ENCODE assay signal across 25 mouse cellular contexts in the genomic region with DNA sequence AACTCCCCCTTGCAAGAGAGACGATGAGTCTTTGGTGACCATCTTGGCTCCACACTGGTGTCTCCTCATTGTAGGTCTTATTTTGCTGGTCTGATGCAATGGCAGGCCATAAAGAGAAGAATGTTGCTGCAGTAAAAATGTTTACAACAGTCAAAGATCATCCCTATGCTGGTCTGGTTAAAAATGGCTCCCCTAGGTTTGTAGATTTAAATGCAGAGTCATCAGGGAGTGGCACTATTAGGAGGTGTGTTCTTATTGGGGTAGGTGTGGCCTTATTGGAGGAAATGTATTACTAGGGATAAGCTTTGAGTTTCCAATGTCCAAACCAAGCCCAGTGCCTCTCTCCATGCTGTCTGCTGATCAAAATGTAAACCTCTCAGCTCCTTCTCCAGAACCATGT. TPM values are rescaled to one million over a fixed set of nuclear protein-coding genes. Genes with fewer than 3 reads are reported as not detected.
DNase-seq lines count a peak whose midpoint lies in the region; ATAC-seq and TF ChIP-seq lines count a peak whose summit lies in the region.
"Had no signal": no experiment of that assay in that cellular context is flagged by ENCODE, and none has a peak within 500 bp of the region (broad histone marks: within the 10 kb centered on the region; RNA-seq: fewer than 3 reads in every experiment).

No protein-coding gene starts in this region.

- no peak overlapping the region for H3K4me3 ChIP-seq in intestine, embryonic 16.5 days (ENCODE audit: low read length)
- H3K4me3 ChIP-seq in hindbrain, postnatal 0 days (ENCODE audit: low read length) = no peak overlapping the region
- H3K4me3 ChIP-seq: embryonic facial prominence, embryonic 10.5 days; embryonic facial prominence, embryonic 12.5 days; forebrain, embryonic 13.5 days; forebrain, embryonic 15.5 days had no signal

- H3K27ac ChIP-seq in intestine, embryonic 16.5 days (ENCODE audit: low read length) = no peak overlapping the region
- no peak overlapping the region for H3K27ac ChIP-seq in hindbrain, postnatal 0 days
- H3K27ac ChIP-seq: embryonic facial prominence, embryonic 10.5 days; embryonic facial prominence, embryonic 12.5 days; forebrain, embryonic 13.5 days; forebrain, embryonic 15.5 days had no signal

- peak; percentile 7 for DNase-seq in R1 (ENCODE audit: low read depth, low spot score)
- DNase-seq in large intestine, adult 2 months (ENCODE audit: low read depth, low spot score) = peak; percentile 35
- no peak for DNase-seq in embryo, embryonic 10.5 days (ENCODE audit: low spot score)
- no peak for DNase-seq in hindbrain, postnatal 0 days (ENCODE audit: low spot score)
- DNase-seq: adrenal gland, adult 2 months; adrenal gland, postnatal 10 days; adrenal gland, postnatal 25 days; B cell, adult 2 months; cerebellum, adult 11-12 months; cerebellum, adult 2 months; cerebellum, adult 9-10 months; cerebellum, postnatal 10 days; cerebellum, postnatal 36 days; forebrain, postnatal 0 days had no signal

- H3K9ac ChIP-seq in intestine, embryonic 16.5 days (ENCODE audit: low read depth, low read length) = no peak overlapping the region
- H3K9ac ChIP-seq in hindbrain, postnatal 0 days (replicated peaks; ENCODE audit: low read length) = no peak overlapping the region
- H3K9ac ChIP-seq: embryonic facial prominence, embryonic 12.5 days; forebrain, embryonic 13.5 days; forebrain, embryonic 15.5 days; forebrain, postnatal 0 days had no signal

- no peak for TF ChIP-seq CTCF in hindbrain, postnatal 0 days (IDR thresholded peaks at IDR 0.05; ENCODE audit: low read depth)

- peaks cover 3% of the 10 kb centered on the region; the same call in 1 of the 2 replicates for H3K4me1 ChIP-seq in intestine, embryonic 16.5 days (ENCODE audit: control insufficient read depth, insufficient read depth, low read length)
- no peaks in the 10 kb centered on the region for H3K4me1 ChIP-seq in hindbrain, postnatal 0 days (ENCODE audit: insufficient read depth, low read length)
- H3K4me1 ChIP-seq: forebrain, embryonic 13.5 days; forebrain, embryonic 15.5 days had no signal

- 95% methylated on average over 1 of the region's 1 CpGs for WGBS in intestine, embryonic 16.5 days
- 46% methylated on average over 1 of the region's 1 CpGs for WGBS in large intestine, adult 2 months
- 90% methylated on average over 1 of the region's 1 CpGs for WGBS in hindbrain, postnatal 0 days

- no peaks in the 10 kb centered on the region for H3K27me3 ChIP-seq in intestine, embryonic 16.5 days (replicated peaks; ENCODE audit: control insufficient read depth, insufficient read depth, low read length)
- H3K27me3 ChIP-seq in hindbrain, postnatal 0 days (ENCODE audit: insufficient read depth, low read length) = no peaks in the 10 kb centered on the region
- H3K27me3 ChIP-seq: CH12.LX; embryonic facial prominence, embryonic 12.5 days; forebrain, embryonic 13.5 days; forebrain, embryonic 15.5 days; Patski had no signal

- H3K9me3 ChIP-seq in intestine, embryonic 16.5 days (ENCODE audit: control insufficient read depth, low read length) = no peaks in the 10 kb centered on the region
- no peaks in the 10 kb centered on the region for H3K9me3 ChIP-seq in hindbrain, postnatal 0 days (ENCODE audit: low read length)
- H3K9me3 ChIP-seq: embryonic facial prominence, embryonic 12.5 days; forebrain, embryonic 13.5 days; forebrain, embryonic 15.5 days had no signal

- peak; percentile 77 for ATAC-seq in intestine, embryonic 16.5 days
- ATAC-seq in cerebellum, adult (ENCODE audit: insufficient number of reproducible peaks, low FRiP score, low TSS enrichment) = no peak
- no peak for ATAC-seq in hindbrain, postnatal 0 days
- ATAC-seq: CD4-positive, CD25-positive, alpha-beta regulatory T cell, adult 4 months; forebrain, embryonic 13.5 days; forebrain, embryonic 15.5 days; forebrain, postnatal 0 days; Patski had no signal

- no peak overlapping the region for H3K4me2 ChIP-seq in intestine, embryonic 16.5 days (ENCODE audit: low read depth, low read length)
- H3K4me2 ChIP-seq in hindbrain, postnatal 0 days (ENCODE audit: low read depth, low read length) = no peak overlapping the region
- H3K4me2 ChIP-seq: embryonic facial prominence, embryonic 12.5 days; forebrain, embryonic 13.5 days; forebrain, embryonic 15.5 days had no signal

- no peaks in the 10 kb centered on the region for H3K36me3 ChIP-seq in intestine, embryonic 16.5 days (ENCODE audit: control insufficient read depth, insufficient read depth, low read length)
- no peaks in the 10 kb centered on the region for H3K36me3 ChIP-seq in hindbrain, postnatal 0 days (ENCODE audit: insufficient read depth, low read length)
- H3K36me3 ChIP-seq: embryonic facial prominence, embryonic 10.5 days; embryonic facial prominence, embryonic 12.5 days; forebrain, embryonic 15.5 days; G1E had no signal

RNA-seq across cellular contexts. Expression of a gene that starts 10.2 kb away (rescaled TPM):
- 143 and 194 TPM in 2 replicates for polyA plus RNA-seq in intestine, embryonic 16.5 days (2015; fragmentation: Nextera tagmentation; extraction: Ambion mirVana)
- polyA plus RNA-seq in large intestine, adult 2 months (2012; rRNA removed) = 128 and 272 TPM in 2 replicates
- total RNA-seq in hindbrain, postnatal 0 days (2014; rRNA removed) = 1.5 and 7.7 TPM in 2 replicates
- polyA plus RNA-seq in hindbrain, postnatal 0 days (2015; fragmentation: Nextera tagmentation; extraction: Ambion mirVana) = 2.5 and 3.0 TPM in 2 replicates
- total RNA-seq: CH12.LX; common myeloid progenitor, adult 5-6 weeks had no signal
- polyA plus RNA-seq: G1E had no signal

Comparison
In these comparisons a context has a peak if more than half of its experiments do, and no peak if none do; other contexts are left out.
1. DNase-seq: peak in R1 (single experiment) and large intestine, adult 2 months (single experiment); none in embryo, embryonic 10.5 days (single experiment) and hindbrain, postnatal 0 days (single experiment).
2. RNA of a gene that starts 10.2 kb away (polyA plus RNA-seq): 143 to 194 TPM in intestine, embryonic 16.5 days and 128 to 272 TPM in large intestine, adult 2 months; 2.5 to 3.0 TPM in hindbrain, postnatal 0 days; every median in the first group is over 10 times any median in the second.